Mouse (Mus musculus): ENCODE results near the gene Accs.

Gene Accs

DNA sequence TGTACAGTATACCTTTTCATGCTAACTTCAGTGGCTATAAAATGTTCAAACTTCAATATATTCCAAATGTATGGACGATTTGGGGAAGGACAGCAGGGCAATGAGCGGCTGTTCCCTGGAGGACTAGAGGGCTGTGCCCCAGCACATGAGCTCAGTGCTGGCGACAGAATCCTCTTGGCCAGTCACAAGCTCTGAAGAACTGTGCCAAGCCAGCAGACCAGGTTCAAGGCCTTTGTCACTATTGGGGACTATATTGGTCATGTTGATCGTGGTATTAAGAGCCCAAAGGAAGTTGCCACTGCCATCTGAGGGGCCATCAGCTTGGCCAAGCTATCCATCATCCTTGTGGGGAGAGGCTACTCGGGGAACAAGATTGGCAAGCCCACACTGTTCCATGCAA, 55.4 kb downstream of the Accs start:
- no peak for DNase-seq (ENCODE audit: low read depth, low spot score)

DNA sequence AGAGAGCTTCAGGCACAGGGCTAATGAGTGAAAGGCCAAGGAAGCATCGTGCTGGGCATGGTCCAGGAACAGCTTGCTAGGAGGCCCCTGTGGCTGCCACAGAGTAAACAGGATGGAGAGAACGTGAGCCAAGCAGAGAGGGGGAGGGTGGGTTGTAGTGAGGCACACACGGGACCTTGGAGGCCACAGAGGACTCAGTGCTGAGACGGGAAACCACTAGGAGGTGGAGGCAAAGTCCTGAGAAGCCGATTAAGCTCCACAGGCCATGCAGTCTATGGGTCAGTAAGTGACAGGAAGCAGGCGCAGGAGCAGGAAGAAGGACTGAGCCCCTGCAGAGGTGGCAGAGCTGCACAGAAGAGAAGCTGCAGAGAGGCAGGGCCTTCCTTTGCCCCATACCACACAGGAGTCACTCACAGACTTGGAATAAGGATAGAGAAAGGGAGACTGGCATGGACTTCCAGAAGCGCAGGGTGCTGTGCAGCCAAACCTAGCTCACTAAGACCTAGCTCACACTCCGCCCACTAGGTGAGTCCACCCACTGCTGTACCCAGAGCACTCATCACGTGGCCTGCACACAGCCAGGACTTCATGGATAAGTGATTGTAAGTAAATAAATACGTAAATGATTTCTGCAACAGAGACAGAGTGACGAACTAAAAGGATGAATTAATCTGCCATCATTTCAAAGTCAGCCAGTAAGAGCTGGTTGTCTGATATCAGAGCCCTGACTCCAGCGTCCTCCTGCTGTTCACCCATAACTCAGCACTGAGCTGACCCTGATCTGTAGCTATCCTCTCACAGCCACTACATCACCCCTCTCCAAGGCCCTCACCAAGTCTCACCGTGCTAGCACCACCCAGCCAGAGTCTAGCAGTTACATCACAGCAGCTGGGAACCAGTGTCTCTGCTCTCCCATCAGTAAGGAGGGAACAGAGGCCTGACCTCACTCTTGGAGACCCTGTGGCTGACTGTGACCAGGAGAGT, 57.9 kb downstream of the Accs start:
- DNase-seq (ENCODE audit: low read depth, low spot score), result no peak

GRCm38 (mm10) chr2:93790798-93791345, 58.9 kb downstream of the Accs start:
- DNase-seq (ENCODE audit: low read depth, low spot score), result no peak

DNA sequence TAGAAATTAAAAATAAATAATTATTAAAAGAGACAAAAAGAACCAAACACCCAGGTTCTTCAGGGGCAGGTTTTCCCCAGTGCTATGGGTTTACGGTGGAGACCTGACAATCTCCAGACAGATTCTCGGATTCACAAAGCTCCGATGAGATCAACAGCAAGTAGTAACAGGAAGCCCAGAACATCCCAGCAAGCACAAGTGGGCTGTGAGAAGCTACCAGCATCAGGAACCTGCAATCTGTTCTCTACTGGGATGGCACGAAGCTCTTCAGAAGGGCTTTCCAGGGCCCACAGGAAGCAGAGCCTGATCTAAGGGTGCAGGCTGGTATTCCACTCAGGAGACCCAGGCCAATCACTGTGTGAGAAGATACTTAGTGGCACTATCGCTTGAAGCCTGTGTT, 61.2 kb downstream of the Accs start:
- no peak for DNase-seq (ENCODE audit: low read depth, low spot score)

- peak; percentile 62 for DNase-seq (ENCODE audit: low read depth, low spot score)
Measured at GRCm38 (mm10) chr2:93786175-93786574, 63.6 kb downstream of the Accs start.

- DNase-seq (ENCODE audit: low read depth, low spot score), result no peak
Measured at GRCm38 (mm10) chr2:93785432-93785798, 64.3 kb downstream of the Accs start.

GRCm38 (mm10) chr2:93784721-93785431, 64.9 kb downstream of the Accs start:
- DNase-seq (ENCODE audit: low read depth, low spot score), result no peak

- DNase-seq (ENCODE audit: low read depth, low spot score), result no peak
Measured at GRCm38 (mm10) chr2:93783926-93784539, 65.7 kb downstream of the Accs start.
